Mouse (Mus musculus): ENCODE results near the gene Bpifb9a. TPM values are rescaled to one million over a fixed set of nuclear protein-coding genes. Genes with fewer than 3 reads are reported as not detected.
"Not testable (repeated sequence)": the region's sequence is repeated elsewhere in the genome, so short reads cannot be mapped to it uniquely, and the experiment has no call there.

The Bpifb9a gene
- not detected in 2 replicates for polyA plus RNA-seq (2015; fragmentation: Nextera tagmentation; extraction: Ambion mirVana)

DNA sequence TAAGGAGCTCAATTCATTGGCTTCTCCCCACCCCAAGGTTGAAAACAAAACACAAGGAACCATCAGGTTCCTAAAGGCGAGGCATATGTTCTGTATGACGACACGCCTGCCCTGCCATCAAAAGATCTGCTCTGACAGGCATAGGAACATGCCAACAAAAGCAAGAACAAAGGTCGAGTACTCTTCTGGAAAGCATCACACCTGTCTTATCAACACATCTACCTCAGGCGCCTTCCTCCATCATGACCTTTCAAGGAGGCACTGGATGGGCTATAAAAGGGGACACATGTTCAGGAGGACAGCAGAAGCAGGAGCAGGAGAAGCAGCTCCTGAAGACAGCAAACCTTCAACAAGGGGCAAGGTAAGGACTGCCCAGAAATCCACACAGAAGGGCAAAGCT, at the start of gene Bpifb9a:
Gene Bpifb9a (plus strand): TSS at position 301 of the 400 bp plus-strand sequence.
- H3K27me3 ChIP-seq; H3K27ac ChIP-seq; H3K4me3 ChIP-seq; H3K36me3 ChIP-seq; H3K9me3 ChIP-seq (replicated peaks); H3K9ac ChIP-seq; ATAC-seq (replicated peaks; ENCODE audit: insufficient number of reproducible peaks, insufficient read depth, low FRiP score, low read depth); H3K4me2 ChIP-seq; H3K4me1 ChIP-seq (replicated peaks): not testable (repeated sequence)
- WGBS = 83% methylated on average over 5 of the region's 5 CpGs

DNA sequence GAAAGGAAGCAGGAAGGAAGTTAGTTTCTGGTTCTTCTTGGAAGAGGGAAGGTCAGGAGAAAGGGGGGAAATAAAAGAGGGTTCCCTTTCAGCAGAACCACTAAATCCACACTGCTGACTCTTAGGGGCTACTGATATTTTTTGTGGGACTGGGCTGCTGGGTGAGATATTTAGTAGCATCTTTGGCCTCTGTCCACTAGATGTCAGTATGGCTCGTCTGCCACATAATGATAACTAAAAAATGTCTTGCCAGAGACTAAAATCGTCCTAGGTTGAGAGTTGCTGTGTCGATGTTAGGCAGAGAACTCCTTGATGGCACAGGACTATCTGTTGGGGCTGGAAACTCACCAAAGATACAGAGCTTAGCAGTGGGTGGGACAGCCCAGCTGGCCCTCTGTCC, 48.5 kb upstream of the Bpifb9a start:
- H3K27me3 ChIP-seq = no peaks in the 10 kb centered on the region
- H3K27ac ChIP-seq = no peak overlapping the region
- WGBS = 4% methylated on average over 3 of the region's 3 CpGs
- H3K4me2 ChIP-seq = no peak overlapping the region
- no peaks in the 10 kb centered on the region for H3K9me3 ChIP-seq (replicated peaks)
- H3K4me1 ChIP-seq (replicated peaks) = peaks cover 12% of the 10 kb centered on the region
- ATAC-seq (replicated peaks; ENCODE audit: insufficient number of reproducible peaks, insufficient read depth, low FRiP score, low read depth) = no peak
- H3K4me3 ChIP-seq = no peak overlapping the region
- H3K9ac ChIP-seq = no peak overlapping the region
- H3K36me3 ChIP-seq = no peaks in the 10 kb centered on the region

DNA sequence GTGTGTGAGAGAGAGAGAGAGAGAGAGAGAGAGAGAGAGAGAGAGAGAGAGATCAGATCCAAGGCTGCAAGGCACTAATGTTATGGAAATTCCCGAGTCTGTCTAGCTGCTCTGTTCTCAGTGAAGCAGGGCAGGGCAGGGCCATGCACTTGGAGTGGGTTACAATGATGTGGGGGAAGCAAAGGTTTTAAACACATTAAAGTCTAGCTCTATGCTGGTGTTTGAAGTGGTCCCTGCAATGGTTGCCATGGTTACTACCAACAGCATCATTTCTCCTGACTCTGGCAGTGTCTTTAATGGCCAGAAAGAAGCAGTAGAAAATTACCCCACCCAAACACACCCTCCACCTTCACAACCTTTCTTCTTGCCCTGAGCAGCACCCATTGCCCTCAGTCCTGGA, 46.5 kb upstream of the Bpifb9a start:
- Histone ChIP-seq H3K4me2 (no peak overlapping the region), H3K4me1 (replicated peaks) (peaks cover 14% of the 10 kb centered on the region), H3K36me3 (no peaks in the 10 kb centered on the region), H3K4me3 (no peak overlapping the region), H3K27me3 (peaks cover 6% of the 10 kb centered on the region; the same call in 1 of the 2 replicates), H3K9me3 (replicated peaks) (no peaks in the 10 kb centered on the region), H3K27ac (no peak overlapping the region), H3K9ac (no peak overlapping the region)
- WGBS = 41% methylated on average over 1 of the region's 1 CpGs
- no peak for ATAC-seq (replicated peaks; ENCODE audit: insufficient number of reproducible peaks, insufficient read depth, low FRiP score, low read depth)

DNA sequence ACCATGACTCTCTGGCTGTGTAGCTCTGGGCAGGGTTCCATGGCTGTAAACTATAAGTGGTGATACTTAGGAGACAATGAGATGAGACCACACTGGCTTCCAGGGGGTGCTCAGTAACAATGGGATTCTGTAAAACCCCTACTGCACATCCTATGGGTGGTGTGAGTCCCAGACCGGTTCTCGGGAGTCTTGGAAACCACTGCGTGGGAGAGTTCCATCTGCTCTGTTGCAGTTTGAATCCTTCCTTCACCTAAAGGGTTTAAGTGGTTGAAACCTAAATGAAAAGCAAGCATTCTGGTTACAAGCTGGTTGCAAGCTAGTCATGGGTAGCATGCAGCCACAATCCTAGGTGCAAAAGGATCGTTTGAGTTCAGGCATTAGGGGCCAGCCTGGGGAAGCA, 45.8 kb upstream of the Bpifb9a start:
- peaks cover 8% of the 10 kb centered on the region; the same call in 1 of the 2 replicates for H3K4me1 ChIP-seq (replicated peaks)
- H3K36me3 ChIP-seq = no peaks in the 10 kb centered on the region
- peaks cover 6% of the 10 kb centered on the region; the same call in 1 of the 2 replicates for H3K27me3 ChIP-seq
- no peak overlapping the region for H3K27ac ChIP-seq
- no peak overlapping the region for H3K9ac ChIP-seq
- no peaks in the 10 kb centered on the region for H3K9me3 ChIP-seq (replicated peaks)
- no peak overlapping the region for H3K4me3 ChIP-seq
- H3K4me2 ChIP-seq = no peak overlapping the region
- ATAC-seq (replicated peaks; ENCODE audit: insufficient number of reproducible peaks, insufficient read depth, low FRiP score, low read depth) = no peak
- 81% methylated on average over 4 of the region's 4 CpGs for WGBS

DNA sequence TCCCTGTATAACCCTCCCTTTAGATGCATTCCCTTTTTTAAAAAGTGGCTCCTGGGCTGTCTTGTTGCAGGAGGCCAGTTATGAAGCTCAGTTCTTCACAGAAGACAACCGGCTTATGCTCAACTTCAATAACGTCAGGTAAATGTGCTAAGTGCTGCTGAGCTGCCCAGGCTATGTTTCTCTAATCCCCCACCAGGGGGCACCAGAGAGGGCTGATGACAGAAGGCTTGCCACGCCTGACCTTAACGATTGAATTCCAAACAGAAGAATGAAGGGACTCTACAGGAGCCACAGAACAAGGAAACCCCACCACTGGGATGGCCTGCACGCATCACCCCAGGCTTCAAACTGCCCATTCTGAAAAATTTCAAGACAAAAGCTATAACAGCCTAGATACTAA, 42.5 kb upstream of the Bpifb9a start:
- Histone ChIP-seq H3K4me2 (no peak overlapping the region), H3K4me3 (no peak overlapping the region), H3K27ac (no peak overlapping the region), H3K27me3 (peaks cover 6% of the 10 kb centered on the region; the same call in 1 of the 2 replicates), H3K9ac (no peak overlapping the region), H3K9me3 (replicated peaks) (no peaks in the 10 kb centered on the region), H3K36me3 (no peaks in the 10 kb centered on the region), H3K4me1 (replicated peaks) (peaks cover 2% of the 10 kb centered on the region; the same call in 1 of the 2 replicates)
- 18% methylated on average over 5 of the region's 5 CpGs for WGBS
- ATAC-seq (replicated peaks; ENCODE audit: insufficient number of reproducible peaks, insufficient read depth, low FRiP score, low read depth) = no peak

DNA sequence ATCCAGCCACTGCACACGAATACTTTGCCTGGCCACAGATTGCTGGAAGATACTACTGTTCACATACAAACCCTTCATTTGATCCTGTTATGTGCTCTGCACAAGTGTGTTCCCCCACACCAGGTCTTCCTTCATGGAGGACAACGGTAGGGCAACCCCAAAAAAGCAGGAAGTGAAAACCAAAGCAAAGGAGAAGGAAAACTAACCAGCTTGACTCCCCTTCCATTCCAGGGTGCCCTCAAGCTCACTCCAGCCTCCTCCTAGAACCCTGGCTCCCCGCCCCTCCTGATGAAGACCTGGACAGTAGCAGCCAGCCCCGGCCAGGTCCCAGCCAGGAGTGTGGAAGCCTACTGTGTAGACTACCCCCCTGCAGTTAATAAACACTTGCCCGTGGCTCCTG, 37.7 kb upstream of the Bpifb9a start:
- no peaks in the 10 kb centered on the region for H3K36me3 ChIP-seq
- no peak overlapping the region for H3K27ac ChIP-seq
- no peak overlapping the region for H3K4me3 ChIP-seq
- H3K9me3 ChIP-seq (replicated peaks) = no peaks in the 10 kb centered on the region
- no peak overlapping the region for H3K9ac ChIP-seq
- ATAC-seq (replicated peaks; ENCODE audit: insufficient number of reproducible peaks, insufficient read depth, low FRiP score, low read depth) = no peak
- no peaks in the 10 kb centered on the region for H3K27me3 ChIP-seq
- 64% methylated on average over 5 of the region's 5 CpGs for WGBS
- H3K4me2 ChIP-seq = no peak overlapping the region
- H3K4me1 ChIP-seq (replicated peaks) = peaks cover 22% of the 10 kb centered on the region

DNA sequence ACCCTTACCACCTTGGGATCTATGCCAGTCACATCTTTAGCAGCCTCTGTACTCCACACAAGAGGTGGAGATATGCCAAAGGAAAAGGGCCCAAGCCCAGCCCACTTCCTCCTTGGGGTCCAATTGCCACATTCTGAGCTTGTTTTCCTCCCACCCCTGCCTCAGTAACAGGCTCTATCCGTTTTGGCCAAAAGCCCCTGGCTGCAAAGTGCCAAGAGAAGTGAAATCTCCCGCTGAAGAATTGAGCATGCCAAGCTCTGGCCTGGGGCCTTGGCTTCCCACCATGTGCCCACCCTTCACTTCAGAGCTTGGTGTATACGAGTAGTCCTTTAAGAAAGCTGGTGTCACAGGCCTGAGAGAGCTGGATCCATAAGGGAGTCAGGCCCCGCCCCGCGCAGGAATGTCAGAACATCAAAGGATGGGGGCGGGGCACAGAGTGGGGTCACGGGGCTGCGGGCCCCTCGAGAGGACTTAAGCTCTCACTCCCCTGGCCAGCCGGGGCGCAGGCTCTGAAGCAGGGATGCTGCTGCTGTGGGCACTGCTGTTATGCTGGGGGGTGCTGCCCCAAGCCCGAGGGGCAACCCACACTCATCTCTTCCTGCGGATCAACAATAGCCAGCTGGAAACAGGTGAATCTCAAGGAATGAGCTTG, 34.3 kb upstream of the Bpifb9a start, which contains the start of gene Bpifb5:
Gene Bpifb5 (plus strand): TSS at position 478 of the 652 bp plus-strand sequence.
- no peak within 1 kb of the TSS for H3K9ac ChIP-seq
- H3K27me3 ChIP-seq = no peaks in the 10 kb centered on the region
- no peaks in the 10 kb centered on the region for H3K9me3 ChIP-seq (replicated peaks)
- H3K4me2 ChIP-seq = peak within 1 kb of the TSS; percentile 30; the same call in 1 of the 2 replicates
- H3K4me1 ChIP-seq (replicated peaks) = peaks cover 32% of the 10 kb centered on the region
- 0 out of 2 replicates have a peak within 1 kb of the TSS, but pooled peaks have one; percentile 12 for H3K27ac ChIP-seq
- no peaks in the 10 kb centered on the region for H3K36me3 ChIP-seq
- ATAC-seq (replicated peaks; ENCODE audit: insufficient number of reproducible peaks, insufficient read depth, low FRiP score, low read depth) = peak; percentile 53
- no peak within 1 kb of the TSS for H3K4me3 ChIP-seq
- WGBS = 12% methylated on average over 14 of the region's 14 CpGs

DNA sequence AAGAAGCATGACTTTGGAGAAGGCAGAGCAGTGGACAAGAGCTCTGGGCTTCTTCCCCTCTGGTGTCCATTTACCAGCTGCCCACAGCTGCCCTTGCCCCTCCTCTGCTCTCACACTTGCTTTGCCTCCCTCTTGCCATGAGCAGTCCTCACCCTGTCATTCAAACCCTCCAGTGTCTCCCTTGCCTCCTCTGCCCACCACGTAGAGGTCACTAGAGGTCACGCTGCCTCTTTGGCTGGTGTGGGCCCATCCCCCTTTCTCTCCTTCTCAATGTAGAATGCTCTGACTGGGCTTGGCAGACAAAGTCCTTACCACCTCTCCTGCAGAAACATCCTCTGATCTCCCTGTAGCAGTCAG, 33.8 kb upstream of the Bpifb9a start:
- WGBS = 16% methylated on average over 2 of the region's 2 CpGs
- Histone ChIP-seq H3K4me3 (no peak overlapping the region), H3K4me1 (replicated peaks) (peaks cover 32% of the 10 kb centered on the region), H3K4me2 (peak overlapping the region; percentile 30; the same call in 1 of the 2 replicates), H3K9ac (no peak overlapping the region), H3K36me3 (no peaks in the 10 kb centered on the region), H3K27ac (0 out of 2 replicates have a peak overlapping the region, but pooled peaks have one; percentile 12), H3K9me3 (replicated peaks) (no peaks in the 10 kb centered on the region), H3K27me3 (no peaks in the 10 kb centered on the region)
- ATAC-seq (replicated peaks; ENCODE audit: insufficient number of reproducible peaks, insufficient read depth, low FRiP score, low read depth) = no peak

DNA sequence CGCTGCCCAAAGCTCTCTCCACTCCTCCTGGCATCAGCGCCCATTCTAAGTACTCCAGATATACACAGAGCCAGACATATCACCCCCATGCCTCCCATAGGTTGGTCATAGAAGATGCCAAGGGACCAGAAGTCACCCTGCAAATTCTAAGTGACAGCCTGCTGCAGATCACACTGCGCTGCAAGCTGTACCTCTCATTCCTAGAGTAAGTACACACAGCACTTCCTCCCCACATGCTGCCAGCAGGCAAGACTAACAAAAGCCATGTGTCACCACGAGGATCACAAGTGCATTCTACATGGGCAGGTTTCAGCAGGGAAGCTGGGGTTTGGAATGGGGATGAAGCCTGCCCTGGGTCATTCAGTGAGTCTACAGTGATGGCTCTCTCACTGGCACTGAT, 30.7 kb upstream of the Bpifb9a start:
- Histone ChIP-seq H3K36me3 (no peaks in the 10 kb centered on the region), H3K4me1 (replicated peaks) (peaks cover 32% of the 10 kb centered on the region), H3K9ac (no peak overlapping the region), H3K4me3 (no peak overlapping the region), H3K4me2 (no peak overlapping the region), H3K27me3 (no peaks in the 10 kb centered on the region), H3K27ac (no peak overlapping the region), H3K9me3 (replicated peaks) (no peaks in the 10 kb centered on the region)
- WGBS = 72% methylated on average over 4 of the region's 4 CpGs
- ATAC-seq (replicated peaks; ENCODE audit: insufficient number of reproducible peaks, insufficient read depth, low FRiP score, low read depth) = no peak

DNA sequence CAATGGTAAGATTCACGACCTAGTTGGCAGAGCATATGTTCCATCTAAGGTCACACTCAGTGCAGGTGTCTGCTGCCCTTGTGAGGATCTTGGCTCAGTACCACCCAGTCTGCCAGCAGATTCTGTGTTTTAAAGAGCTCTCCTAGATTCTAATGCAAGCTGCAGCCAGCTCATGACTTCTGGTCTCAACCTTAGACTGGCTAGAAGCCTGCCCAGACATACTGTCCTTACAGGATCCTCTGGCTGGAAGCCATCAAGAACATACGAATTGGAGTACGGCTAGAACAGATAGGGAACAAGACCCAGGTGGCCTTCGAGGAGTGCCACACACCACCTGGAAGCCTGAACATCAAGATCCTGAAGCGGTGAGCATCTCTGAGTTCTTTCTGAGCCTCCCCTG, 29.8 kb upstream of the Bpifb9a start:
- Histone ChIP-seq H3K9me3 (replicated peaks) (no peaks in the 10 kb centered on the region), H3K4me2 (no peak overlapping the region), H3K9ac (no peak overlapping the region), H3K4me3 (no peak overlapping the region), H3K27me3 (no peaks in the 10 kb centered on the region), H3K4me1 (replicated peaks) (peaks cover 29% of the 10 kb centered on the region), H3K27ac (no peak overlapping the region), H3K36me3 (no peaks in the 10 kb centered on the region)
- no peak for ATAC-seq (replicated peaks; ENCODE audit: insufficient number of reproducible peaks, insufficient read depth, low FRiP score, low read depth)
- WGBS = 74% methylated on average over 5 of the region's 5 CpGs

DNA sequence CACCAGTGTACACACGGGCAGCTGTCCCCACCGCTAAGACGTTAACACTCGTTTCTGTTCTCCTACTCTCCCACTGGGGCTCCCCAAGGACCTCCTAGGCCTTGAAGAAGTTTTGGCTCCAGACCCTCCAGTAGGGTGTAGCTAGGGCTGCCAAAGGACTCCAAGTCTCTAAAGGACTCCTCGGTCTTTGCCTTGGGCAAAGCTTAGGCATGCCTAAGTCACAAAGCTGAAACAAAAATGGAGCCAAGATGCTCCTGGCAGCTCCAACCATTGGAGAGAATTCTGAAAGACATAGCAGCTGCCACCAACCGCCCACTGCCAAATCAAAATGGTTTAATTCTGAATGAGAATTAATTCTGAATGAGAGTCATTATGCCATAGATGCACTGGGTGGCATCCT, 24.2 kb upstream of the Bpifb9a start:
- no peak overlapping the region for H3K27ac ChIP-seq
- no peak overlapping the region for H3K4me3 ChIP-seq
- H3K36me3 ChIP-seq = no peaks in the 10 kb centered on the region
- ATAC-seq (replicated peaks; ENCODE audit: insufficient number of reproducible peaks, insufficient read depth, low FRiP score, low read depth) = no peak
- no peak overlapping the region for H3K9ac ChIP-seq
- H3K27me3 ChIP-seq = no peaks in the 10 kb centered on the region
- H3K4me1 ChIP-seq (replicated peaks) = no peaks in the 10 kb centered on the region
- H3K4me2 ChIP-seq = no peak overlapping the region
- H3K9me3 ChIP-seq (replicated peaks) = no peaks in the 10 kb centered on the region
- 87% methylated on average over 6 of the region's 6 CpGs for WGBS

DNA sequence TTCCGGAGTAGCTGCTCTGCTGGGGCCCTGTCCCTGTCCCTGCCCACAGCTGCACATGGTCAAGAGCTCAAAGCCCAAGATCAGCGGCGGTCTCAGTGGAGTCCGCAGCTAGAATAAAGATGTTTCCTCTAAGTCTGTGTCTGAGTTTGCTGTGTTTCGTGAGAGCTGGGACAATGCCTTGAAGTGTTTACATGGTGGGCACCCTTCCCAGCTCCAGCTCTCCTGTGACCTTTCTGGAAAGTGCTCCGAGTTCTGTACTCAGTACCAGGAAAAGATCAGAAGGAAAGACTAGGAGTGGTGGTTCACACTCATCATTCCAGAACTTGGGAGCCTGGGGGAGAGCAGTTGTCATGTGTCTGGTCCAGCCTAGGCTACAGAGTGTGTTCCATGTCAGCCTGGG, 16.9 kb upstream of the Bpifb9a start:
- Histone ChIP-seq H3K36me3 (no peaks in the 10 kb centered on the region), H3K27me3 (no peaks in the 10 kb centered on the region), H3K4me1 (replicated peaks) (no peaks in the 10 kb centered on the region), H3K9me3 (replicated peaks) (no peaks in the 10 kb centered on the region), H3K9ac (no peak overlapping the region), H3K27ac (no peak overlapping the region), H3K4me2 (no peak overlapping the region), H3K4me3 (no peak overlapping the region)
- no peak for ATAC-seq (replicated peaks; ENCODE audit: insufficient number of reproducible peaks, insufficient read depth, low FRiP score, low read depth)
- 80% methylated on average over 6 of the region's 6 CpGs for WGBS
